Mouse (Mus musculus) frontal cortex, adult (tissue): ENCODE measurements at regions not wholly inside any gene's neighbourhood (a gene's known extent, or its start where the extent isn't known, plus 50 kb on each side); places are given as distances from the start of the nearest gene placed in this dataset.
A peak's percentile ranks its signal among the peaks of the same experiment; 100 is the strongest.
"Not testable (repeated sequence)": the region's sequence is repeated elsewhere in the genome, so short reads cannot be mapped to it uniquely, and the experiment has no call there.

Experiments used
- ATAC-seq: cut with Nextera tagmentation; 2 replicates; pipeline ENCODE4 v1.9.2; 2017; ENCODE audit warnings: mild to moderate bottlenecking, moderate library complexity, mixed read lengths; ENCODE audit not compliant: low TSS enrichment

DNA sequence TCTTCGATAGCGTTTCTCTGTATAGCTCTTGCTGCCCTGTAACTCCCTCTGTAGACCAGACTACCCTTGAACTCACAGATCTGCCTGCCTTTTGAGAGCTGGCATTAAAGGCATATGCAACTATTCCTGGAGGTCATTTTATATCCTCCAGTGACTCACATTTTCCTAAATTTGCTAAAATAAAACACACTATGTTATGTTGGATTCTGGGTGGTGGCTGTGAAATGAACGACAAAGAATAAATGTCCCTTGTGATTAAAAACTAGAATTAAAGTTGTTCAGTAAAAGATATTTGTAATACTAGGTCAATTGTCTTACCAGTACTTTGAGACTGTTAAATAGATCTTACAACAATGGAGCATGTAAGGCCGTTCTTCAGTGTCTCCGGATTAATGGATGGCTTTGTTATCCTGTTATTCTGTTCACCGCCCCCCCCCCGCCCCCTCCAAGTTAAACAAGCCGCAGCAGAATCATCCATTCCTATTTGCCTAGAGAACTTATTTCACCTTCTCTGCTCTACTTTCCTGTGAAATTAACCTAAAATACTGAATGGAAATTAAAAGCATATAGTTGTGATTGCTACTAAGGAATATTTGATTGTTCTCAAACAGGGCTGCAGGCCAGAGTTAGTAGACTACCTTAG, 240.4 kb downstream of the Mef2c start:
- no peak for ATAC-seq

DNA sequence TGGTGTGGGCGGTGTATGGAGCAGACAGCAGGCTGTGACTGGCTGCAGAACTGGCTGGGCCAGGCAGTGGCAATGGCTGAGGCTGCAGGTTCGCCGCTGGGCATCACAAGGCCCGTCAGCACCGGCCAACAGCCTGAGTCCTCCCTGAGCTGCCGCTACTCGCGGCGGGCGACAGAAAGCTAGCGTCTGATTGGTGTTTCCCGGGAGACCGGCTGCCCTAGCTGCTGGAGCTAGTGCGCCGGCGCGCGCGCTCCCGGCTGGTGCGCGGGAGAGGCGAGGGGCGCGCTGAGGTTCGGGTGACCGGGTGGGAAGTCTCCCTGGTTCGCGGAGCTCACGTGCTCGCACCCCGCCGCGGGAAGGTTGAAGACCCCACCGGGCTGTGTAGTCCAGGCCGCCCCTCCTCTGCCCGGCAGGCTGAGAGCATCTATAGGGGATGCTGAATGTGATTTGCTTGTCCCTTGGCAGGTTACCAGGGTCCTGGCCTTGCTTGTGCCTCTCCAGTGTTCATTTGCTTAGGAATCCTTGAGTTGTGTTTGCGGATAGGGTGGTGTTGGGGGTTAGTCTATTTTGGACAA, 241.2 kb downstream of the Mef2c start:
- peak; percentile 94 for ATAC-seq

DNA sequence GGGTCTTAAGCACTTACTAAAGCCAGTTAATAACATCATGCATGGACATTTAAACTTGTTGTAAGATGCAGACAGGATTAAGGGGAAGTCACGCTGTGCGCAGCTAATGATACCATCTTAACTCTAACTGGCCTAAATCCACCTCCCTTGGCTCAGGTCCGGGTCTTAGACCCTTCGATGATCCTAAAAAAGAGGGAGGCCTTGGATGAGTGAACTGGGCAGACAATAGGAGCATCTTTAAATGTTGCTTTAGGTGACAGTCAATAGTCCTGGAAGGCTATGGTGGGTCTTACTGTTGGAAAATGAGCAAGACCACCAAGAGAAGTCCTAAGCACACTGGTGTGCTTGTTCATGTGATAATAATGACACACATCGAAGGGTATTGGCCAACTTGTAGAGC, 242.1 kb downstream of the Mef2c start:
- ATAC-seq = no peak

DNA sequence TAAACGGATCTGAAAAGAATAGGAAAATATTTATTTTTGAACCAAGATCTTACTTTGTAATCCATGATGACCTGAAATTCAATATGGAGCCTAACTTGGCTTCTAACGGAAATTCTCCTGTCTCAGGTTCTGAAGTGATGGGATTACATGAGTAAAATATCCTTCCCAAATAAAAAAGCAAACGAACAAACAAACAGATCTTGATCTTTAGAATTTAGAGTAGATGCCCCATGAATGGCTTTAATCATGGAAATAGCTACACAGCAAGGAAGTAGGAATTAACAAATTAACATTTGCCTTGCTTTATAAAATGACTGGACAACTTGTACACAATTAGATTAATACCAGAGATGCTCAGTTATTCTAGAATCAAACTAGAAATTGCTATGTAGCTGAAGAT, 243.8 kb downstream of the Mef2c start:
- ATAC-seq = no peak

DNA sequence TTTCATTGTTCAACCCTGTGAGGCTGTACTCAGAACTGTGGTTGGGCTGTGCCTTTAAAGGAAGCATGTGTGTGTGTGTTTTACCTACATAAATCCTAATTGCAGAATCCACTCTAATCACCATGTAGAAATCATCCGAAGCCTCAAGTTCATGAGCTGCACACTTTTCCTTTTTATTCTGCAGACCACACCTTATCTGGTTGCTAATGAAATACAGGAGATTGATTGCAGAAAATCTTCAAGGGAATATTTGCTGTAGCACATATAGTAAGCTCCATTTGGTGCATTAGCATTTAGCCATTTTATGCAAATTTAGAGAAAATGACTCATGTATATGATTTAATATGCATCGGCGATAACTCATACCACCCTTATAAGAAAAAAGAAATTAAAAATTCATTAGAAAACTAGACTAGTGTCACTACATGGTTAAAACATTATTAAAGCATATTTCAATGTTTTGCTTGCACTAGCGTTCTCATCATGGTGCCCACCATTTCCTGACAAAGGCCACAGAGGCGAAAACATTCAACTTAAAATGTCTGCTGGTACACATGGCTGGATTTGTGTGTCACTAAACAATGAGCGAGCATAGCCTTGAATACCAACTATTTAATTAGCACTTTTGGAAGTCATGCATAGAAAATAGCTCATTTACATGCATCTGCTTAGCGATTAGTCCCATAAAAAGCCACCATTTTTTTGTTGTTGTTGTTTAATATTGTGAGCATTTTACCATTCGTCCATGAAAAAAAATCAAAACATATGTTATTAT, 245.7 kb downstream of the Mef2c start:
- no peak for ATAC-seq

DNA sequence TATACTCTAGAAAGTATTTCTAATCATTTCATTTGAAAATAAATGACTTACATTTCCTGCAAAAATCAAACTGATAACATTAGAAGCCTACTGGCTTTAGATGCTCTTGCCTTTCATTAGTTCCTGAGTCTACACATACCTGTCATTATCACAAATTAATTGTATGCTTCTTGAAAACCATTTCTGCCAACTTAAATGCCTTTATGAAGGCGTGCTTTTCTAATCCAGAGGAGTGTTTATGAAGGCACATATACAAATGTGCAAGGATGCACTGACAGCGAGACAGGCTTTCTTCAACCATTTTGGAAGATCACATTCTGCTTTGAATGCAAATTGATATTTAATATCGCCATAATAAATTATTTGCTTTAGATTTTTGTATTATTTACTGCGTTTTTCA, 246.6 kb downstream of the Mef2c start:
- no peak for ATAC-seq

DNA sequence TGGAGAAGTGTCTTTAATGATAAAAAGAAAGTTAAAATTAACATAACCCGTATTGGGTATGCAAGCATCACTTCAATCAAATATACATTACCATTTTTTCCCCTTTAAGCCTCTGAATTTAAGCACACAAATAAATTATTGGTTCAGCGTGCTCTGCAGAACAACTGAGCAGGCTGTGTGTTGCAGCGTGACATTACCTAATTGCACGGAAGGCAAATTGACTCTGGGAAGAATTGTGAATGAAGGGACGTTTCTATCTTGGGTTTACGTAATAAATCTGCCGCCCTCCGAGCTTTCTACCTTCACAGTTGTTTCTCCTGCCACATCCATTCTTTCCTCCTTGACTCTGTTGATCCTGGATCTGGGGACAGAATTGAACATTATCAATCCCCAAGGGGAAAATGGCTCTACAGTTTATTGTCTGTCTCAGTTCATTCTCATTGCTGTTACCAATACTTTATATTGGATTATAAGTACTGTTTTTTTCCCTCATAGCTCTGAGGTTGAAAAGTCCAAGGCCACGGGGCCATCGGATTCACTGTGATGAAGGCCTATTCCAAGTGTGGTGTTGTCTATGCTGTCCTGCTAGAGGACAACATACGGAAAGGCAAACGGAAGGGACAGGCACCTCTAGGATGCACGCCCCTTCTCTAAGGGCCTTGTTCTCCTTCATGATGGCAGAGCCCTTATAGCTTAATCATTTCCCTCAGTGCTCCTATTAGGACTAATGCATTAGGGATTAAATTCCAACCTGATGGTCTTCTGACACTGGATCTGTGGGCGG, 256.7 kb downstream of the Mef2c start:
- ATAC-seq = no peak

DNA sequence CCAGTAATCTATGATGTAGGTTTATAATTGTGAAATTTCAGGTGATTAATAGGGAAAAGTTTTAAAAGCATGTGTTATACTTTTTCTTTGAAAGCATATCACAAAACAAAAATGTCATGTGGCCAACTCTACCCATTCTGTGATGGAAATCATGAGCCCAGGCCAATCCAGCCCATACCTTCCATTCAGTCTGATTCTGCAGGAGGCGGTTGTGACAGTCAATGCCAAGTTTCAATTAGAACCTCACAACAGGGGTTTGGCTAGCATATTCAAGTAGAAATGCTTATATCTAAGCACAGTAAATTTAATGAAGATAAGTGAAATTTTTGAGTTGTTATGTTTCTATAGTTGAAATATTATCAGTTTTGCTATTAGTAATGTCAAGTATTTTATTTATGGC, 258.6 kb downstream of the Mef2c start:
- ATAC-seq = no peak

DNA sequence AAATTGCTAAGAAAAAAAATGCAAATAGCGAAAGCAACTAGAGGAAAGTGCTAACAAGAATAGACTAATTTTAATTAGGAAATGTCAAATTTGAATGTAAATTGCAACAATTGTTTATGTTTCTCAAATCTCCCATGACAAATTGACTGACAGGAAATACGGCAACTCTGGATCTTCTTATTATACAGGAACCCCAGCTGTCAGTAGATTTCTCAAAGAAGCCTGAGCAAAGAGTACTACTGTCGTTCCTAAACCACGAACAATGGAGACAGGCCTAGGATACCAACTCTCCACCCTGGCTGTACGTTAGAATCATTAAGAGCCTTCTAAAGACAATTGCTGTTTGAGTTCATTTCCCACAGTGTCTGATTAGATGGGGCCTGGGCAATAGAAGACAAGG, 259.5 kb downstream of the Mef2c start:
- ATAC-seq = not testable (repeated sequence)

DNA sequence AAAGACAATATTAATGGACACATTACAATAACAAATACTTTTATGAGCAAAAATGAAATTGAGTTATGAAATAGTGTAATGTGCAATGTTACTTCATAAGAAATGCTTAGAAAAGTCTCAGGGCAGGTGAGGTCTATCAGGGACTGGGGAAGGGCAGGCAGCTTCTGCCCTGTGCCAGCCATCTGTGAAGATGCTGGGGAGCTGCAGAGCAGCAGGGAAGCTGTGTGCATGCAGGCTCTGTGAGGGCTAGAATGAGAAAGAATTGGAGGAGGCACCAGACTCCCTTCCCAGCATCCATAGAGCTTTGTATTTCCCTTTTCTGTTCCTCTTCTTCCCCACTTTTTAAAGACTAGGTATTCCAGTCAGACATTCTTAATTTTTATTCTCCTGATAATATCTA, 281.8 kb downstream of the Mef2c start:
- ATAC-seq = no peak

DNA sequence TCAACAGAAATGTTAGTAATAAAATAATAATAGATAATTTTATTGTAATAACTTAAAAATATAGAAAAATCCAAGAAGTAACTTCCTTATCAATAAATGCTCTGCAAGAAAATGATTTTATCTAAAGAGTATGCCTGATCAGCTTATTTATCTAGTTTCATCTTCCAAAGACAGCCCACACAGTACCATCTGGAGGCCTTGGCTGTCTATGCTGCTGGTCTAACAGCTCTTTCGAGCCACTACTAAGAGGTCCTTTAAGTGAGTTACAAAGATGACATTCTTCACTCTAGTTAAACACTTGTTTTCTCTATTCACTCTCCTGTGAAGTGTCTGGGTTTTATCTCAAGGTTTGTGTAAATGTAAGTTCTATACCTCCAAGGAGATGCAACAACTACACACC, 305.7 kb downstream of the Mef2c start:
- ATAC-seq = no peak

DNA sequence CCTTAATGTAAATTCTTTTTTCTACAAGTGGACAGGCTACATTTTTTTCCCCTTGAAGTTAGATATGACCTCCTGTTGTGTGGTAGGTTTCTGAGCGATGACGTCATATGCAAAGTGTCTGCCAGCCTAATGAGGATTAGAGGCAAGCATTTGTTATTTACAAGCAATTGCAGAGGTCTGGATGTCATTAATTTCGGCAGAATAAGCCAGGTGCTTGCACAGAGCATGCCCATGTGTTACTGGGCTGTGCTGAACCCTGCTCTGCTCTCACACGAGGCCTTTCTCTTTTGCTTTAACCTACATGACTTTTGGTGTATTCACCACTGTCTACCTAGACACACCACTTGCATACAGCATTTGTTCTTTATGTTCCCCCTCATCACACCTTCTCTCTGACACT, 316.5 kb downstream of the Mef2c start:
- no peak for ATAC-seq

DNA sequence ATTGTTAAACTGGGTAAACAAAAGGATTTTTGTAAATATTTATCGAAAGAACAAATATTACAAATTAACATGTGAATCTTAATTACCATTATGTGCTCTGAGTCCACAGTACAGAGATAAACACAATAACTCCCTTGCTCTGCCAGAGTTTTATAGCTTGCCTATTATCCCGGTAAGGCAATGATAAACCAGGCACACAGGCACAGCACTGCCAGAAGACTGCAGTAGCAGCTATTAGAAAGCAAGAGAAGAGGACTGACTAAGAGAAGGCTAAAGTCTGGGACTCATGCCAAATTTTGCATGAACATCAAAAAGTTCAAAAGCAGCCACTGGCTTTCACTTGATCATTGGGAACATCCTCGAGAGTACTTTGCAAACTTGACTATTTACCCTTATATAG, 316.9 kb downstream of the Mef2c start:
- ATAC-seq = no peak

DNA sequence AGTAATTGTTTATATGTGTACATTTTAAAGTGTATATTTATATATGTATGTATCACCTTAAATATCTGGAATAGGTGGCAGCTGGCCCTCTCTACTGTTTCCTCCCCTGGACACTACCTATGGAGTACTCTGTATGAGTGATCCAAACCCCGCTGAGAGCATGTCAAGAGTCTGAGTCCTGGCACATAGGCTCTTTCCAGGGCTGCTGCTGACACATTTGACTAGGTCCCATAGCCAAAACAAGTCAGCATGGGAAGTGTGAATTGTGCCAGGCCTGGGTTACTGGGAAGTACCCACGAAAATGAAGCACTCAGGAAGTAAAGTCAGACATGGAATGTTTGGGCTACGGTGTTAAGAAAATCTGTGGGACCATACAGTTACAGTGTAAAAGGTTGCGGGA, 321.1 kb downstream of the Mef2c start:
- ATAC-seq = no peak

DNA sequence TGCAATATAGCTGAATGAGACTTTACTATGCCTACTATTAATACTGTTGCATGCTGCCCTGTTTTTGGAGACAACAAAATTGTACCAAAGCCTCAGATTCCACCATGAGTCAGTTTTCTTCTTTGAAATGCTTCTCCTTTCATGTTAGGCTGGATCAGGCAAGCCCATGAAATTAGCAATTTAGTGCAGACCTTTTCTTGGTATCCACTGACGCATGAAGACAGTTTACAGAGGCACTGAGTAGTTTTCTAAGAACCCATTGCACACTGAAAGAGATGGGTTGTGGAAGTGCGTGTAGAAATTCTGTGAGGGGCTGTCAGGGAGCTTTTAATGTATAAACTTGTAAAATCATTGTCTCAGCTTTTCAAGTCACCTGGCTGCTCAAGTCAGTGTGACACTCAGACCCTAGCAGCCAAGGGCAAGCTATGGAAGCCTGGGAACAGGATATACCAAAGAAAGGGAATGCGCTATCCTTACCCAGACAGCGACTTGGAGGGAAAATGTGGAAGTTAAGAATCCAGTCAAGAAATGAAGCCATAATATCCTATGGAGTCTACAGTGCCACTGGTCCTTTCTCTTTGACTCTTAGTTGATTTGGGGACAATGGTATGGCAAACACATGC, 323.1 kb downstream of the Mef2c start:
- ATAC-seq = no peak

DNA sequence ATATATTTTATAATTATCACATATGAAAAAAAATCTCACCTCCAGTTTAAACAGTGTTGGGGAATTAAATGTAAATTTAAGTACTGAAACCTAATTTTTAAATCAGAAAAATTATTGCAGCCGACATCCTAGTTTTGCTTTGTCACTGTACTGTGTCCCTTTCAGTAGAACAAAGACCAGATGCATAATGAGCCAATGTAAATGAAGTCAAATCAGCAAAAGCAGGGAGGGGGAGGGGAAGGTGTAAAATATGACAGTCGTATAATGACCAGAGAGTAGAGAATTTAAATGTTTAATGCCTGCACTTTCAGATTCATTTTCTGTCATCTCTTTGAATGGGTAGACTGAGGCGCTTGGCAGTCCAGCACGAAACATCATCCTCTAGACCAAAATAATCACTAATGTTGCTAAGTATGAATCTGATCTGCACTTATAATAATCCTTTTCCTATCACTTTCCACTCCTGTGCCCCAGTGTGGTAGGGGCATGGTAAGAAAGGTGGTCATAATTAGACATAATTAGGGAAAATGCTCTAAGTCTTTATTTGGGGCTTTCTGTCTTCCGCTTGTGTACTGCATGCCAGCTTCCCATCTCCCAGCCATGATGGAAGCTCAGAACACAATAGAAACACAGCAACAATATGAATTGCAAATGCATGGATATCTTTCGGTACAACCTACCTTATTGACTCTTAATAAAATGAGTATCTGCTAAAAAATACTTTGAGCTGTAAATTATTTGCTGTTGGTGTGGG, 356.0 kb upstream of the Tmem161b start:
- ATAC-seq = no peak

DNA sequence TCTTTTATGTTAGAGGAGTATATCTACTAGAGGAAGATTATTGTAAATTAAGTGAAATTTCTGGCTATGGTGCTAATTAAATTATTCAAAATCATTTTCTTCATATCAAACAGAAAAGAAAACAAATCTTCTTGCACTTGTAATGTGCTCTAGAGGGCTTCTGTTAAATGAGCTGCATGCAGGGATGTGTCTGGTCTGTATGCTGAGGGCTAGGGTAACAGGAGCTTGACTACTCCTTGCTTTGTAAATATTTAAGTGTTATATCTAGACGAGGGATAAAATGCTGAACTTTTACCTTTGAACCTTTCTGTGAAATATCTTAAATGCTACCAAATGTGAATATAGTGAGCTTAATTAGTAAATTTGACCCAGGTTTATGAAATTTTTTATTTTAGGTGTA, 354.9 kb upstream of the Tmem161b start:
- ATAC-seq = no peak

DNA sequence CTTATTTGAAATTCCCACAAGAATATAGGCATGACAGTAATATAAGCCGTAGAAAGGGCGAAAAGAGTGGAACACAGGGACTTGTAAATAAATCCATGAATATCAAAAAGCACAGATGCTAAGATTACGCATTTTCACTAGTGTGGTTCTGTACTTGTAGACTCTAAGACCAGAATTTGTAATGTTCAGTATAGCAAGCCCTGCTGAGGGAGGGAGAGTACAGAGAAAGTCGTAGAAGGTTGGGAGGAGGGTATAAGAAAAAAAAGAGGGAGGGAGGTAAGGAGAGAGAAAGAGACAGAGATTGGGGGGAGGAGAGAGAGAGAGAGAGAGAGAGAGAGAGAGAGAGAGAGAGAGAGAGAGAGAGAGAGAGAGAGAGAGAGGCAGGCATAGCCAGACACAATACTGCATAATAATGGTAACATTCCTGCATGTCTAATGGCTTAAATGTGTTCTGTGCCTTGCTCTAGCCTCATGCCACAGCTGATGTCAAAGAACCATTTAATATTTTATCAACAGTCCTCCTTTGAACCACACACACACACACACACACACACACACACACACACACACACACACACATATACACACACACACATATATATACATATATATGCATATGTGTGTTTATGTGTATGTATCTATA, 354.1 kb upstream of the Tmem161b start:
- no peak for ATAC-seq

DNA sequence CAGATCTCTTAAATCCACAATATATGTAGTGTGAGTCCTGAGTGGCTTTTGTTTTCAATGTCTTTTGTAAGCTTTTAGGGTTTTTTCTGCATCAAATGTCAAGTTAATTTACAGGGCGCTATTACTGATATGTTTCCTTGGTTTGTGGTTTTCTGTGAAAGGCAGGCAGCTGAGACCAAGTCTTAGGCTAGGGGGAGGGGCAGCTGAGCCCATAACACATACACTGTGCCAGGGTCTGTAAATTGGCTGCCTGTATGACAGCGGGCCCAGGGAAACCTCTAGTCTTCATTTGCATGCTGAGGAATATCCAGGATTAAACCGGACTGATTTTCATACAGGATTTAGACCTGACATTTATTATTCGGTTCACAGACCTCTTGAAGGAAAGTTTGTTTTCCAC, 353.2 kb upstream of the Tmem161b start:
- ATAC-seq = no peak

DNA sequence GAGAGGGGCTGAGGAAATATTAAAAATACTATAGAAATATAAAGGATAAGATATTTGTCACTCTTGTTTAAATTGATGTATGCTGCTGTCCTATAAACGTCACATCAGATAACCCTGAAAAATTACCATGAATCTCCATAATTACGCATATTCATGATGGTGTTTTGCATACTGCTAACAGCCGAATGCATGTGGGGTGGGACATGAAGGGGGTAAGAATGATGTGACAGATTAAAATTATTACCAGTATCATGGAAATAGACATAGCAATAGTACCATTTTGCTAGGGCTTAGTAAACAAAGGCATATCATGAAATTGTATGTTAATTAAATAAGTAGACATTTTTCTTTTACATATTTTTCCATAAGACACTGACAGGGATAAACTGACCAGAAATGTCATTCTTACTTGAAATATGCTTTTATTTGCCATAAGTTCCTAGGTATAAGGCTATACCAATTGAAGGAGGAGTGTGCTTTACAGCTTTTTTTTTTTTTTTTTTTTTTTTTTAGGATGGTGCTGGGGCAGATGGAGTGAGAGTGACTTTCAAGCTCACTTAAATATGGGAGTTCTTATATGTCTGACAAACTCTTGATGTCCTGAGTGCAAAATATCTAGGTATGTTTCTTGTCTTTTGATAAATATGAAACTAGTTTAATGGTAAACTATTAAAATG, 349.8 kb upstream of the Tmem161b start:
- ATAC-seq = no peak
